Mouse (Mus musculus): ENCODE data around the gene Pcsk4. TPM values are rescaled to one million over a fixed set of nuclear protein-coding genes. Genes with fewer than 3 reads are reported as not detected.
A peak's percentile ranks its signal among the peaks of the same experiment; 100 is the strongest.

Pcsk4 gene
- total RNA-seq, 1 experiment from 2014 or later, result 2.7 TPM

GRCm38 (mm10) chr10:80301256-80302081 lies 27.8 kb downstream of the Pcsk4 start:
- ATAC-seq (replicated peaks; ENCODE audit: low read depth, poor library complexity, severe bottlenecking), result no peak

- no peak for ATAC-seq (replicated peaks; ENCODE audit: low read depth, poor library complexity, severe bottlenecking)
Measured at GRCm38 (mm10) chr10:80300672-80301181, 28.6 kb downstream of the Pcsk4 start.

GRCm38 (mm10) chr10:80299824-80300223 lies 29.5 kb downstream of the Pcsk4 start:
- ATAC-seq (replicated peaks; ENCODE audit: low read depth, poor library complexity, severe bottlenecking), result no peak

GRCm38 (mm10) chr10:80299301-80299700 lies 30.0 kb downstream of the Pcsk4 start:
- no peak for ATAC-seq (replicated peaks; ENCODE audit: low read depth, poor library complexity, severe bottlenecking)

- ATAC-seq (replicated peaks; ENCODE audit: low read depth, poor library complexity, severe bottlenecking), result no peak
Measured at GRCm38 (mm10) chr10:80298571-80299281, 30.6 kb downstream of the Pcsk4 start.

GRCm38 (mm10) chr10:80297526-80298133 lies 31.7 kb downstream of the Pcsk4 start:
- no peak for ATAC-seq (replicated peaks; ENCODE audit: low read depth, poor library complexity, severe bottlenecking)

GRCm38 (mm10) chr10:80296824-80297223 lies 32.5 kb downstream of the Pcsk4 start:
- ATAC-seq (replicated peaks; ENCODE audit: low read depth, poor library complexity, severe bottlenecking), result no peak

GRCm38 (mm10) chr10:80295618-80296425 lies 33.5 kb downstream of the Pcsk4 start, which contains the start of gene Apc2:
Gene Apc2, plus strand, starts transcription at chr10:80295977.
- peak; percentile 60 for ATAC-seq (replicated peaks; ENCODE audit: low read depth, poor library complexity, severe bottlenecking)

GRCm38 (mm10) chr10:80294788-80295303 lies 34.5 kb downstream of the Pcsk4 start:
- ATAC-seq (replicated peaks; ENCODE audit: low read depth, poor library complexity, severe bottlenecking), result no peak

GRCm38 (mm10) chr10:80294311-80294710 lies 35.0 kb downstream of the Pcsk4 start:
- ATAC-seq (replicated peaks; ENCODE audit: low read depth, poor library complexity, severe bottlenecking), result no peak

GRCm38 (mm10) chr10:80293325-80293724 lies 36.0 kb downstream of the Pcsk4 start:
- ATAC-seq (replicated peaks; ENCODE audit: low read depth, poor library complexity, severe bottlenecking), result no peak

GRCm38 (mm10) chr10:80292251-80293146 lies 36.8 kb downstream of the Pcsk4 start, which contains the start of gene Rps15:
Gene Rps15, plus strand, starts transcription at chr10:80292453.
- peak; percentile 88 for ATAC-seq (replicated peaks; ENCODE audit: low read depth, poor library complexity, severe bottlenecking)

GRCm38 (mm10) chr10:80288657-80289056 lies 40.6 kb downstream of the Pcsk4 start:
- ATAC-seq (replicated peaks; ENCODE audit: low read depth, poor library complexity, severe bottlenecking), result no peak

GRCm38 (mm10) chr10:80288097-80288496 lies 41.2 kb downstream of the Pcsk4 start:
- no peak for ATAC-seq (replicated peaks; ENCODE audit: low read depth, poor library complexity, severe bottlenecking)

GRCm38 (mm10) chr10:80285222-80286070 lies 43.9 kb downstream of the Pcsk4 start:
- ATAC-seq (replicated peaks; ENCODE audit: low read depth, poor library complexity, severe bottlenecking), result no peak

GRCm38 (mm10) chr10:80282481-80283441 lies 46.5 kb downstream of the Pcsk4 start:
- no peak for ATAC-seq (replicated peaks; ENCODE audit: low read depth, poor library complexity, severe bottlenecking)
